Mouse (Mus musculus) neural tube, embryonic 14.5 days (tissue): ENCODE data around the gene Armc5. TPM values are rescaled to one million over a fixed set of nuclear protein-coding genes. Genes with fewer than 3 reads are reported as not detected.

Source experiments
- ATAC-seq: fragments of 200-750 bp; cut with Nextera tagmentation; 2 replicates; pipeline ENCODE4 v1.8.0; 2017; ENCODE audit warnings: low read depth, mild to moderate bottlenecking, moderate TSS enrichment, moderate library complexity
- H3K27ac ChIP-seq: fragments of 300-500 bp; sonication (generic); 2 replicates; pipeline ENCODE4 v1.5.1; 2014; ENCODE audit warnings: low read depth, mild to moderate bottlenecking, control low read depth, low read length, moderate library complexity, mixed read lengths
- H3K27me3 ChIP-seq: fragments of 300-500 bp; sonication (generic); 2 replicates; pipeline ENCODE4 v1.6.1; 2014; ENCODE audit warnings: low read length; ENCODE audit not compliant: control insufficient read depth, insufficient read depth
- H3K36me3 ChIP-seq: fragments of 300-500 bp; sonication (generic); 2 replicates; pipeline ENCODE4 v1.6.1; 2014; ENCODE audit warnings: low read length, mixed read lengths; ENCODE audit not compliant: control insufficient read depth, insufficient read depth
- H3K4me1 ChIP-seq: fragments of 300-500 bp; sonication (generic); 2 replicates; pipeline ENCODE4 v1.6.1; 2014; ENCODE audit warnings: low read length; ENCODE audit not compliant: control insufficient read depth, insufficient read depth
- H3K4me2 ChIP-seq: fragments of 300-500 bp; sonication (generic); 2 replicates; pipeline ENCODE4 v1.6.1; 2014; ENCODE audit warnings: mild to moderate bottlenecking, low read depth, low read length, control low read depth
- H3K4me3 ChIP-seq: fragments of 300-500 bp; sonication (generic); 2 replicates; pipeline ENCODE4 v1.5.1; 2014; ENCODE audit warnings: low read depth, low read length, control low read depth, mixed read lengths
- H3K9ac ChIP-seq: fragments of 300-500 bp; sonication (generic); replicated peaks from 2 replicates; pipeline ENCODE4 v1.6.1; 2014; ENCODE audit warnings: low read depth, mild to moderate bottlenecking, control low read depth, low read length, mixed read lengths
- H3K9me3 ChIP-seq: fragments of 300-500 bp; sonication (generic); 2 replicates; pipeline ENCODE4 v1.6.1; 2016; ENCODE audit warnings: low read length; ENCODE audit not compliant: control insufficient read depth
- WGBS: fragments of 180-500 bp; shearing (Covaris S2); extraction: QIAGEN DNeasy Blood & Tissue Kit; methylation state at CpG from one replicate; pipeline ENCODE4 v1.1.7; 2014; 5-methylcytosine and 5-hydroxymethylcytosine counted together
- polyA plus RNA-seq: library from polyadenylated mRNA; unstranded; fragments of >200 nt; fragmentation: Nextera tagmentation; extraction: Ambion mirVana; gene quantifications from 2 replicates; pipeline ENCODE4 v1.2.1, GENCODE M21; 2014

Gene Armc5
- polyA plus RNA-seq, 1 experiment from 2014 or later: 9.0 TPM

DNA sequence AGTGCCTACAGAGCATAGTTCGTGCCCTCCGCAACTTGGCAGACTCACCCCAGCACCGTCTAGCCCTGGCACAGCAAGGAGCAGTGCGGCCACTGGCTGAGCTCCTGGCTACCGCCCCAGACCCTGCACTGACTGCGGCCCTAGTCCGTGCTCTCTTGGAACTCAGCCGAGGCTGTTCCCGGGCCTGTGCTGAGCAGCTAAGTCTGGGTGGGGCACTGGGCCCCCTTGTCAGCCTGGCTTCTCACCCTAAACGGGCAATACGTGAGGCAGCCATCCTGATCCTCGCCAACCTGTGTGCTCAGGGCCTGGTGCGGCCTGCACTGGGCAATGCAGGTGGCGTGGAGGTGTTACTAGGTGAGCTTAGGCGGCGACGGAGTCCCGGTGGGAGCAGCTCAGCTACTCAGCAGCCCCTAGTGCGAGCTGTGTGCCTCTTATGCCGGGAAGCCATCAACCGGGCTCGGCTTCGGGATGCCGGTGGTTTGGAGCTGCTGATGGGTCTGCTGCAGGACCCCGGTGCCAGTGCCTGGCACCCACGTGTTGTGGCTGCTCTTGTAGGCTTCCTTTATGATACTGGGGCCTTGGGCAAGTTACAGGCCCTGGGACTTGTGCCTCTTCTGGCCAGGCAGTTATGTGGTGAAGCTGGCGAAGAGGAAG is 3.1 kb downstream of the Armc5 start:
- Histone ChIP-seq H3K4me3 (no peak overlapping the region), H3K4me1 (peaks cover 9% of the 10 kb centered on the region; the same call in 1 of the 2 replicates), H3K27me3 (no peaks in the 10 kb centered on the region), H3K4me2 (no peak overlapping the region), H3K27ac (no peak overlapping the region), H3K36me3 (peaks cover 13% of the 10 kb centered on the region; the same call in 1 of the 2 replicates), H3K9me3 (no peaks in the 10 kb centered on the region), H3K9ac (no peak overlapping the region)
- no peak for ATAC-seq
- WGBS: 96% methylated on average over 27 of the region's 27 CpGs

DNA sequence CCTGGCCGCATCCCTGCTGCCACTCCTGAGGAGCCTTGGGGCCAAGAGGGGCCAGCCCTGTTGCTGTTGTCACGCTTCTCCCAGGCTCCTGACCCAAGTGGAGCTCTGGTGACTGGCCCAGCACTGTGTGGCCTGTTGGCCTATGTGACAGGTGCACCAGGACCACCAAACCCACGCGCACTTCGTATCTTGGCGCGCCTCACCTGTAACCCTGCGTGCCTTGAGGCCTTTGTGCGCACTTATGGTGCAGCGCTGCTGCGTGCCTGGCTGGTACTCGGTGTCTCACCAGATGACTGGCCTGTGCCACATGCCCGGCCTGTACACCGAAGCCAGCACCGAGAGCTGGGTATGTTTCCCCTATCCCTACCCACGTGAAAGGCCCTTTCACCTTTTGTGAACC is 5.2 kb downstream of the Armc5 start:
- Histone ChIP-seq H3K27ac (no peak overlapping the region), H3K9me3 (no peaks in the 10 kb centered on the region), H3K9ac (no peak overlapping the region), H3K36me3 (peaks cover 13% of the 10 kb centered on the region; the same call in 1 of the 2 replicates), H3K4me1 (peaks cover 7% of the 10 kb centered on the region; the same call in 1 of the 2 replicates), H3K4me3 (no peak overlapping the region), H3K27me3 (no peaks in the 10 kb centered on the region), H3K4me2 (no peak overlapping the region)
- no peak for ATAC-seq
- 97% methylated on average over 16 of the region's 16 CpGs for WGBS

DNA sequence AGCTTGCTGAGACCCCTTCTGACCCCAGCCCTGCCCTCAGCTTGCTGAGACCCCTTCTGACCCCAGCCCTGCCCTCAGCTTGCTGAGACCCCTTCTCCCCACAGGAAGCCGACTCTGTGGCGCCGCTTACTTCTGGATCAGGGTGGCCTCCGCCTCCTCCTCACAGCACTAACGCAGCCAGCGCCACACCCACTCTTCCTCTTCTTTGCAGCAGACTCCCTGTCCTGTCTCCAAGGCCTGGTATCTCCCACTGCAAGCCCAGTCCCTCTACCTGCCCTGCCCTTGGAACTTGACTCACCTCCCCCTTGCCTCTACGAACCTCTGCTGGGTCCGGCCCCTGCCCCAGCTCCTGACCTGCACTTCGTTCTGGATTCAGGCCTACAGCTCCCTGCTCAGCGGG is 6.8 kb downstream of the Armc5 start:
- Histone ChIP-seq H3K4me3 (no peak overlapping the region), H3K27ac (no peak overlapping the region), H3K4me2 (no peak overlapping the region), H3K27me3 (no peaks in the 10 kb centered on the region), H3K4me1 (peaks cover 4% of the 10 kb centered on the region; the same call in 1 of the 2 replicates), H3K9me3 (no peaks in the 10 kb centered on the region), H3K36me3 (peaks cover 13% of the 10 kb centered on the region; the same call in 1 of the 2 replicates), H3K9ac (no peak overlapping the region)
- no peak for ATAC-seq
- WGBS: 64% methylated on average over 10 of the region's 10 CpGs

DNA sequence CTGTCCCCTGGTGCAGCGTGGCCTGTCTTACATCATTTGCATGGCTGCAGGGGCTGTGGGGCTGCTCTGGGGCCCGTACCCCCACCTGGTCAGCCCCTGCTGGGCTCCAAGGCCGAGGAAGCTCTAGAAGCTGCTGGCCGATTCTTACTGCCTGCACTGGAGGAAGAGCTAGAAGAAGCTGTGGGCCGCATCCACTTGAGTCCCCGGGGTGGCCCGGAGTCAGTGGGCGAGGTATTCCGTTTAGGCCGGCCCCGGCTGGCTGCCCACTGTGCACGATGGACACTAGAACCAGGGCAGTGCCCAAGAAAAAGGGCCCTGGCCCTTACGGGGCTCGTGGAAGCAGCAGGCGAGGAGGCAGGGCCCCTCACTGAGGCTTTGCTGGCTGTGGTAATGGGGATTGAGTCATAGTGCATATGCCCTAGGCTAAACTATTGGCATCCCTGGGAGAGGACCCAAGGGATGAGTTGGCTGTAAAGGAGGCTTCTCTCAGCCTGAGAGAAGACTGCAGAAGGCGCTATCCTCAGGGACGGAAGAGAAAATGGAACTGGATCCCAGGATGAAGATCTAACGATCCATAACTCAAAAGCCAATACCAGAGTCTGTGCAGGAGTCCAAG is 7.4 kb downstream of the Armc5 start:
- WGBS: 89% methylated on average over 18 of the region's 18 CpGs

DNA sequence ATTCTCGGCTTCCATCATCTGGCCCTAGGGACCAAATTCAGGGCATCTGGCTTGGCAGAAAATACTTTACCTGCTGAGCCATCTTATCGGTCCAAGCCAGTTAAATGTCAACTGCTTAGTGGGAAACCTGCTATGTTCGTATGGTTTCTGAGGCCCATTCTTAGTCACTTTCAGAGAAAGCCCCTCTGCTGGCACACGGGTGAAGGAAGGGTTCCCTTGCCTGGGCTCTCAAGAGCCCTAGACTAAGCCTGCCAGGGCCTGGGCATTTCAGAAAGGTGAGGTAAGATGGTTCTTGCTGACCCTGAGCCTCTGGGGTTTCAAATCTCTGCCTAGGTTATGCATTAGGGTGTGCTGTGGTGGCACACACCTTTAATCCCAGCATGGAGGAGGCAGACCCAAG is 8.4 kb downstream of the Armc5 start:
- no peak for ATAC-seq
- Histone ChIP-seq H3K4me1 (peaks cover 3% of the 10 kb centered on the region; the same call in 1 of the 2 replicates), H3K4me3 (no peak overlapping the region), H3K9ac (no peak overlapping the region), H3K36me3 (peaks cover 9% of the 10 kb centered on the region; the same call in 1 of the 2 replicates), H3K27ac (no peak overlapping the region), H3K9me3 (no peaks in the 10 kb centered on the region), H3K4me2 (no peak overlapping the region), H3K27me3 (no peaks in the 10 kb centered on the region)
- whole genome bisulfite sequencing: 82% methylated on average over 4 of the region's 4 CpGs

More for the DNA sequence above, 7.4 kb downstream of the Armc5 start:
- Histone ChIP-seq H3K4me3 (no peak overlapping the region), H3K27me3 (no peaks in the 10 kb centered on the region), H3K4me2 (no peak overlapping the region), H3K9ac (no peak overlapping the region), H3K4me1 (peaks cover 3% of the 10 kb centered on the region; the same call in 1 of the 2 replicates), H3K27ac (no peak overlapping the region), H3K36me3 (peaks cover 13% of the 10 kb centered on the region; the same call in 1 of the 2 replicates), H3K9me3 (no peaks in the 10 kb centered on the region)
- no peak for ATAC-seq

DNA sequence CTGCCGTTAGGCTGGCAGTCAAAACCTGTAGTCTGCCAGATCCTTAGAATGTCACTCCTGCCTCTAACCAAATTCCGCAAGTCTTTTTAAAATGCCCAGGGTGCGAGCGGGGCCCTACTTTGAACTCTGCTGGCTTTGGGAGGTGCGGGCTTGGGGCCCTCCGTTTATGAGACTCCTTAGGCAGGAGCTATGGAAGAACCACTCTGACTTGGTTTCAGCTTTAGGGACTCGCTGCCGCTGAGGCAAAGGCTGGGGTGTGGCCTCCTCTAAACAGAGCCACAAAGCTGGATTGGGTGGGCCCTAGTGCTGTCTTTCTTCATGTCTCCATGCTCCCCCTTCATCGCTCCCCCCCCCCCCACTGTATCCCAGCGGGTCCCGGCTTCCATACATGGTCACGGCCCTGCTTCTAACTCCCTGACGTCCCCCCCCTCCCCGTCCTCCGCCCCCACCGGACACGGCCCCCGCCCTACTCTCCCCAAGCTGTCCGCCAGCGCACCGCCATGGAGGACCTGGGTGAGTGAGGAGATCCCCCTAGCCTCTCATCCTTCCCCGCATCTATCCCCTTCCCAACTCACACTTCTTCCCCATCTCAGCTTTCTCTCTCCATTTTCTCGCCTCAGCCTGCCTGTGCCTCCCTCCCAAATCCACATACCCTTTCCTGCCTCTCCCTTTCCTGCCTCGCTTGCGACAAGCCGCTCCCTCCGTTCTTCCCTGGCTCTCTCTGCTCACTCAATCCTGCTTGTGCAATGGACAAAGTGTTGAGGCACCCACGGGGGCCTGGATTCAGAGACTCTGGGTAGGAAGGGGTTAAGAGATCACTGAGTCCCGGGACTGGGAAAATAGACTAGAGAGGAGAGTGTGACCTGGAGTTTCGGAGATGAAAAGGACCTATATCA is 9.6 kb downstream of the Armc5 start, which contains the start of gene Tgfb1i1:
Gene Tgfb1i1, plus strand, starts transcription at position 317 of the 896 bp plus-strand sequence.
- H3K4me2 ChIP-seq: peak within 1 kb of the TSS; percentile 47
- ATAC-seq: peak; percentile 52
- WGBS: 1% methylated on average over 29 of the region's 30 CpGs
- H3K4me3 ChIP-seq: peak within 1 kb of the TSS; percentile 34
- H3K4me1 ChIP-seq: peaks cover 3% of the 10 kb centered on the region; the same call in 1 of the 2 replicates
- H3K9ac ChIP-seq: peak within 1 kb of the TSS; percentile 50
- H3K27me3 ChIP-seq: no peaks in the 10 kb centered on the region
- peaks cover 9% of the 10 kb centered on the region; the same call in 1 of the 2 replicates for H3K36me3 ChIP-seq
- peak within 1 kb of the TSS; percentile 72 for H3K27ac ChIP-seq
- H3K9me3 ChIP-seq: no peaks in the 10 kb centered on the region

DNA sequence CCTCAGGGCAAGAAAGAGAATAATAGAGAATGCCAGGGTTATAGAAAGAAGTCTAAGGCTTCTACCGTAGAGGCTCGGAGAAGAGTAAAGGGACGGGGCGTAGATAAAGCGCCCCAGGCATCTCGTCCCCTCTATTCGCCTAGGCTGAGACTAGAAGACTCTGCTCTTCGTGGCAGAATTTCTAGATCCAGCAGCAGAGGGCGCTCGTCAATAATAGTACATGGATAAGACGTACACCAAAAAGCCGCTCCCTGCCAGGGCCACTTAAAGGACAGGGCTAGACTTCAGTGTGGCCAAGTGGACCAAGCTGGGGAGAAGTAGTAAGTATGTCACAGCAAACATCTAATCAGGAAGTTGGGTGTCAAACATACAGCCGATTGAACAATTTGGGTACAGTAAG is 10.3 kb downstream of the Armc5 start:
- H3K9ac ChIP-seq: peak overlapping the region; percentile 50
- 0 out of 2 replicates have a peak overlapping the region, but pooled peaks have one; percentile 72 for H3K27ac ChIP-seq
- WGBS: 1% methylated on average over 13 of the region's 13 CpGs
- H3K4me2 ChIP-seq: peak overlapping the region; percentile 47
- H3K4me3 ChIP-seq: peak overlapping the region; percentile 34
- no peaks in the 10 kb centered on the region for H3K27me3 ChIP-seq
- peaks cover 4% of the 10 kb centered on the region; the same call in 1 of the 2 replicates for H3K36me3 ChIP-seq
- no peaks in the 10 kb centered on the region for H3K9me3 ChIP-seq
- ATAC-seq: peak; percentile 79
- peaks cover 3% of the 10 kb centered on the region; the same call in 1 of the 2 replicates for H3K4me1 ChIP-seq

DNA sequence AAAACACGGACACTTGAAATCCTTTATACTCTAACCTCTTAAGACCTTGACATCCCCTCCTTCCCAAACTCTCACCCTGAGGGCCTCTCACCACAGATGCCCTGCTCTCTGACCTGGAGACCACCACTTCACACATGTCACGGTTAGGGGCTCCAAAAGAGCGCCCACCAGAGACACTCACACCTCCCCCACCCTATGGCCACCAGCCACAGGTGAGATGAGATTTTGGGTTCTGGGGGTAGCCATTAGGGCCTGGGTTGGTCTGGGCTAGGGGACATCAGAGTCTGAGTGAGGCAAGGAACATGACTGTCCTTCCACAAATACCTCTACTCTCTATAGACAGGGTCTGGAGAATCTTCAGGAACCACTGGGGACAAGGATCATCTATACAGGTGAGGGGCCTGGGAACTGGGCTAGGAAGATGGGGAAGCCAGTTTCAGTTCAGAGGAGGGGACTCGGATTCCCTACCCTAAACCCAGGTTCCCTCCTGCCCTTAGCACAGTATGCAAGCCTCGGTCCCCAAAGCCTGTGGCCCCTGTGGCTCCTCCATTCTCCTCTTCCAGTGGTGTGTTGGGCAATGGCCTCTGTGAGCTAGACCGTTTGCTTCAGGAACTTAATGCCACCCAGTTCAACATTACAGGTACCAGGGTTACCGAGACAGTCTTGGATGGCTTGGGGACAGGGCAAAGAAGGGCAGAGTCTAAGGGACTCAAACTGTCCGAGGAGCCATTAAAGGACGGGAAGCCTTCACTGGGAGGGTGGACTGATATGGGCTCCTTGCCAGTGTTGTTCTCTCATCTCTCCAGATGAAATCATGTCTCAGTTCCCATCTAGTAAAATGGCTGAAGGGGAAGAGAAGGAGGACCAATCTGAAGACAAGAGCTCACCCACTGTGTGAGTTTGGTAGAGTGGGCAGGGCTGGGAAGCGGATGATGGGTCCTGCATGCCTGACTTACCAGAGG is 11.2 kb downstream of the Armc5 start:
- H3K4me2 ChIP-seq: peak overlapping the region; percentile 47; the same call in 1 of the 2 replicates
- 84% methylated on average over 10 of the region's 10 CpGs for WGBS
- peaks cover 3% of the 10 kb centered on the region; the same call in 1 of the 2 replicates for H3K4me1 ChIP-seq
- H3K27me3 ChIP-seq: no peaks in the 10 kb centered on the region
- H3K36me3 ChIP-seq: no peaks in the 10 kb centered on the region; the same call in 1 of the 2 replicates
- no peaks in the 10 kb centered on the region for H3K9me3 ChIP-seq
- H3K9ac ChIP-seq: no peak overlapping the region; the same call in 1 of the 2 replicates
- no peak for ATAC-seq
- no peak overlapping the region for H3K27ac ChIP-seq
- H3K4me3 ChIP-seq: no peak overlapping the region
